Mouse (Mus musculus): ENCODE measurements at regions not wholly inside any gene's neighbourhood (a gene's known extent, or its start where the extent isn't known, plus 50 kb on each side); places are given as distances from the start of the nearest gene placed in this dataset.
A peak's percentile ranks its signal among the peaks of the same experiment; 100 is the strongest.

GRCm38 (mm10) chr7:37342613-37343012 lies 430.8 kb downstream of the Zfp536 start:
- TF ChIP-seq CTCF (IDR thresholded peaks at IDR 0.05; ENCODE audit: borderline replicate concordance, insufficient read depth, low read depth, low read length) (no peak), POLR2A (IDR thresholded peaks at IDR 0.05; ENCODE audit: borderline replicate concordance, insufficient read depth, low read length) (peak; percentile 31; the same call in 1 of the 2 replicates)

Data from cerebellum, adult 2 months (tissue).